Mouse (Mus musculus) liver, embryonic 11.5 days (tissue): ENCODE results near the gene Med22. TPM values are rescaled to one million over a fixed set of nuclear protein-coding genes. Genes with fewer than 3 reads are reported as not detected.

Experiments
- ATAC-seq: fragments of 200-750 bp; cut with Nextera tagmentation; replicated peaks from 2 replicates; pipeline ENCODE4 v1.8.0; 2017; ENCODE audit warnings: moderate number of reproducible peaks, mild to moderate bottlenecking, moderate TSS enrichment, moderate library complexity; ENCODE audit not compliant: low FRiP score
- DNase-seq: peaks from one replicate; pipeline ENCODE4 v3.0.0-alpha.2; 2017; ENCODE audit warnings: low spot score
- H3K27ac ChIP-seq: fragments of 300-500 bp; sonication (generic); 2 replicates; pipeline ENCODE4 v1.5.1; 2014; ENCODE audit warnings: mild to moderate bottlenecking, low read depth, low read length, control low read depth
- H3K27me3 ChIP-seq: fragments of 300-500 bp; sonication (generic); replicated peaks from 2 replicates; pipeline ENCODE4 v1.6.1; 2014; ENCODE audit warnings: low read length, mixed read lengths; ENCODE audit not compliant: control insufficient read depth, insufficient read depth
- H3K36me3 ChIP-seq: fragments of 300-500 bp; sonication (generic); 2 replicates; pipeline ENCODE4 v1.6.1; 2014; ENCODE audit warnings: mild to moderate bottlenecking, low read length, moderate library complexity, mixed read lengths; ENCODE audit not compliant: control insufficient read depth, insufficient read depth
- H3K4me1 ChIP-seq: fragments of 300-500 bp; sonication (generic); replicated peaks from 2 replicates; pipeline ENCODE4 v1.6.1; 2014; ENCODE audit warnings: low read length, mixed read lengths; ENCODE audit not compliant: control insufficient read depth, insufficient read depth
- H3K4me2 ChIP-seq: fragments of 300-500 bp; sonication (generic); 2 replicates; pipeline ENCODE4 v1.6.1; 2014; ENCODE audit warnings: mild to moderate bottlenecking, control low read depth, moderate library complexity
- H3K4me3 ChIP-seq: fragments of 300-500 bp; sonication (generic); 2 replicates; pipeline ENCODE4 v1.5.1; 2014; ENCODE audit warnings: low read depth, low read length, control low read depth
- H3K9ac ChIP-seq: fragments of 300-500 bp; sonication (generic); 2 replicates; pipeline ENCODE4 v1.6.1; 2014; ENCODE audit warnings: low read depth, low read length, control low read depth
- H3K9me3 ChIP-seq: fragments of 300-500 bp; sonication (generic); 2 replicates; pipeline ENCODE4 v1.6.1; 2016; ENCODE audit warnings: low read length, inconsistent platforms, mixed read lengths; ENCODE audit not compliant: control insufficient read depth
- WGBS: fragments of 180-500 bp; shearing (Covaris S2); extraction: QIAGEN DNeasy Blood & Tissue Kit; methylation state at CpG from one replicate; pipeline ENCODE4 v1.1.7; 2014; 5-methylcytosine and 5-hydroxymethylcytosine counted together
- polyA plus RNA-seq: library from polyadenylated mRNA; unstranded; fragments of >200 nt; fragmentation: Nextera tagmentation; extraction: Ambion mirVana; gene quantifications from 2 replicates; pipeline ENCODE4 v1.2.1, GENCODE M21; 2014

Med22 gene
- polyA plus RNA-seq, 1 experiment from 2014 or later = 39.1 TPM

- Histone ChIP-seq H3K4me1 (peaks cover 13% of the 10 kb centered on the region), H3K36me3 (peaks cover 77% of the 10 kb centered on the region)
- WGBS = 80% methylated on average over 9 of the region's 9 CpGs
Measured at GRCm38 (mm10) chr2:26921784-26922183, 11.3 kb upstream of the Med22 start.

GRCm38 (mm10) chr2:26920190-26920855 lies 9.8 kb upstream of the Med22 start:
- DNase-seq (no peak), ATAC-seq (no peak)
- Histone ChIP-seq H3K9me3 (no peaks in the 10 kb centered on the region), H3K4me1 (peaks cover 18% of the 10 kb centered on the region), H3K27me3 (no peaks in the 10 kb centered on the region), H3K9ac (no peak overlapping the region), H3K4me3 (no peak overlapping the region), H3K27ac (no peak overlapping the region), H3K4me2 (no peak overlapping the region), H3K36me3 (peaks cover 64% of the 10 kb centered on the region)
- 86% methylated on average over 6 of the region's 6 CpGs for WGBS

More at GRCm38 (mm10) chr2:26921784-26922183, 11.3 kb upstream of the Med22 start:
- Histone ChIP-seq H3K27me3 (no peaks in the 10 kb centered on the region), H3K4me3 (no peak overlapping the region), H3K9ac (no peak overlapping the region), H3K4me2 (no peak overlapping the region), H3K27ac (no peak overlapping the region), H3K9me3 (no peaks in the 10 kb centered on the region)
- ATAC-seq (no peak), DNase-seq (no peak)

- H3K9me3 ChIP-seq = no peaks in the 10 kb centered on the region
- H3K4me3 ChIP-seq = no peak overlapping the region
- H3K4me1 ChIP-seq = peaks cover 25% of the 10 kb centered on the region
- H3K9ac ChIP-seq = no peak overlapping the region
- ATAC-seq (no peak), DNase-seq (no peak)
- peaks cover 59% of the 10 kb centered on the region for H3K36me3 ChIP-seq
- H3K4me2 ChIP-seq = no peak overlapping the region
- 92% methylated on average over 3 of the region's 3 CpGs for WGBS
- H3K27ac ChIP-seq = no peak overlapping the region
- no peaks in the 10 kb centered on the region for H3K27me3 ChIP-seq
Measured at GRCm38 (mm10) chr2:26919684-26920083, 9.2 kb upstream of the Med22 start.

GRCm38 (mm10) chr2:26916738-26917137 lies 6.3 kb upstream of the Med22 start:
- Histone ChIP-seq H3K9me3 (no peaks in the 10 kb centered on the region), H3K27ac (peak overlapping the region; percentile 74; the same call in 1 of the 2 replicates), H3K36me3 (peaks cover 60% of the 10 kb centered on the region), H3K27me3 (no peaks in the 10 kb centered on the region), H3K4me3 (peak overlapping the region; percentile 92), H3K9ac (peak overlapping the region; percentile 62), H3K4me1 (peaks cover 45% of the 10 kb centered on the region), H3K4me2 (peak overlapping the region; percentile 98)
- 1% methylated on average over 13 of the region's 13 CpGs for WGBS
- DNase-seq = no peak
- ATAC-seq = peak; percentile 42

- Histone ChIP-seq H3K27ac (peak within 1 kb of the TSS; percentile 74; the same call in 1 of the 2 replicates), H3K4me1 (peaks cover 45% of the 10 kb centered on the region), H3K9ac (peak within 1 kb of the TSS; percentile 62), H3K4me3 (peak within 1 kb of the TSS; percentile 92), H3K36me3 (peaks cover 55% of the 10 kb centered on the region), H3K27me3 (no peaks in the 10 kb centered on the region), H3K4me2 (peak within 1 kb of the TSS; percentile 98), H3K9me3 (no peaks in the 10 kb centered on the region)
- WGBS = 2% methylated on average over 47 of the region's 47 CpGs
- DNase-seq (peak; percentile 85), ATAC-seq (peak; percentile 74)
Measured at GRCm38 (mm10) chr2:26915927-26916728, 5.7 kb upstream of the Med22 start, which contains the start of the genes Surf2 and Surf1. Gene Surf2 (plus strand): TSS chr2:26916367. Gene Surf1 (minus strand): TSS chr2:26916530.

GRCm38 (mm10) chr2:26914148-26914941 lies 3.9 kb upstream of the Med22 start:
- H3K36me3 ChIP-seq = peaks cover 37% of the 10 kb centered on the region
- DNase-seq = no peak
- peak overlapping the region; percentile 47; the same call in 1 of the 2 replicates for H3K27ac ChIP-seq
- WGBS = 62% methylated on average over 8 of the region's 8 CpGs
- peaks cover 45% of the 10 kb centered on the region for H3K4me1 ChIP-seq
- H3K27me3 ChIP-seq = no peaks in the 10 kb centered on the region
- H3K9me3 ChIP-seq = no peaks in the 10 kb centered on the region
- peak overlapping the region; percentile 23 for H3K9ac ChIP-seq
- H3K4me2 ChIP-seq = peak overlapping the region; percentile 98
- H3K4me3 ChIP-seq = peak overlapping the region; percentile 92
- ATAC-seq = no peak

- H3K36me3 ChIP-seq = peaks cover 30% of the 10 kb centered on the region
- peak overlapping the region; percentile 96 for H3K4me2 ChIP-seq
- H3K27me3 ChIP-seq = no peaks in the 10 kb centered on the region
- WGBS = 58% methylated on average over 17 of the region's 17 CpGs
- H3K4me3 ChIP-seq = peak overlapping the region; percentile 14
- DNase-seq = no peak
- H3K9ac ChIP-seq = peak overlapping the region; percentile 8
- no peak for ATAC-seq
- H3K9me3 ChIP-seq = no peaks in the 10 kb centered on the region
- peak overlapping the region; percentile 2; the same call in 1 of the 2 replicates for H3K27ac ChIP-seq
- peaks cover 51% of the 10 kb centered on the region for H3K4me1 ChIP-seq
Measured at GRCm38 (mm10) chr2:26913416-26914147, 3.1 kb upstream of the Med22 start.
